Mouse (Mus musculus) gonadal fat pad, adult 2 months (tissue): ENCODE data around the gene Trim47. TPM values are rescaled to one million over a fixed set of nuclear protein-coding genes. Genes with fewer than 3 reads are reported as not detected.
"Not testable (repeated sequence)": the region's sequence is repeated elsewhere in the genome, so short reads cannot be mapped to it uniquely, and the experiment has no call there.

Source experiments
- DNase-seq: peaks from one replicate; pipeline ENCODE4 v3.0.0-alpha.2; 2012; ENCODE audit warnings: low read depth
- polyA plus RNA-seq: library from polyadenylated mRNA; depleted of rRNA; stranded (reverse); fragments of >200 nt; gene quantifications from 2 replicates; pipeline ENCODE4 v1.2.3, GENCODE M21; 2012

Gene Trim47
- polyA plus RNA-seq, 1 experiment, result 35.0 TPM

- DNase-seq, result no peak
These were observed 19.2 kb downstream of the Trim47 start for GRCm38 (mm10) chr11:116107777-116108285.

- no peak for DNase-seq
These were observed 19.8 kb downstream of the Trim47 start for GRCm38 (mm10) chr11:116106963-116107776.

GRCm38 (mm10) chr11:116106154-116106962 lies 20.7 kb downstream of the Trim47 start:
- DNase-seq, result no peak

GRCm38 (mm10) chr11:116105065-116105464 lies 21.9 kb downstream of the Trim47 start:
- no peak for DNase-seq

GRCm38 (mm10) chr11:116104006-116104646 lies 22.9 kb downstream of the Trim47 start:
- DNase-seq, result no peak

- DNase-seq, result no peak
These were observed 23.4 kb downstream of the Trim47 start for GRCm38 (mm10) chr11:116103572-116103971.

GRCm38 (mm10) chr11:116102472-116102871 lies 24.5 kb downstream of the Trim47 start:
- DNase-seq, result no peak

- DNase-seq, result no peak
These were observed 25.1 kb downstream of the Trim47 start for GRCm38 (mm10) chr11:116101931-116102381.

GRCm38 (mm10) chr11:116100839-116101238 lies 26.2 kb downstream of the Trim47 start:
- DNase-seq, result no peak

GRCm38 (mm10) chr11:116100385-116100784 lies 26.6 kb downstream of the Trim47 start:
- DNase-seq, result no peak

GRCm38 (mm10) chr11:116099462-116099861 lies 27.5 kb downstream of the Trim47 start:
- DNase-seq, result no peak

GRCm38 (mm10) chr11:116098711-116099460 lies 28.1 kb downstream of the Trim47 start:
- no peak for DNase-seq

GRCm38 (mm10) chr11:116096213-116097108 lies 30.5 kb downstream of the Trim47 start:
- no peak for DNase-seq

- DNase-seq, result no peak
These were observed 31.4 kb downstream of the Trim47 start for GRCm38 (mm10) chr11:116095573-116095972.

- DNase-seq, result no peak
These were observed 33.0 kb downstream of the Trim47 start for GRCm38 (mm10) chr11:116093771-116094565.

- DNase-seq, result not testable (repeated sequence)
These were observed 34.1 kb downstream of the Trim47 start for GRCm38 (mm10) chr11:116092959-116093358.

- DNase-seq, result no peak
These were observed 35.4 kb downstream of the Trim47 start for GRCm38 (mm10) chr11:116091591-116091990.

GRCm38 (mm10) chr11:116089545-116089944 lies 37.5 kb downstream of the Trim47 start:
- DNase-seq, result no peak

- DNase-seq, result no peak
These were observed 38.1 kb downstream of the Trim47 start for GRCm38 (mm10) chr11:116088741-116089394.
